Mouse (Mus musculus) G1E (cell line): ENCODE measurements around the gene Cbx5. TPM values are rescaled to one million over a fixed set of nuclear protein-coding genes. Genes with fewer than 3 reads are reported as not detected.

Source experiments
- ATAC-seq: 2 replicates; pipeline ENCODE4 v1.8.0; 2016; ENCODE audit warnings: mild to moderate bottlenecking; ENCODE audit not compliant: insufficient number of reproducible peaks, poor library complexity, low FRiP score, severe bottlenecking; ENCODE audit errors: extremely low read depth
- DNase-seq: peaks from one replicate; pipeline ENCODE4 v3.0.0; 2012; ENCODE audit warnings: low spot score
- H3K27me3 ChIP-seq: 2 replicates; pipeline ENCODE4 v1.6.1; 2012; ENCODE audit warnings: mild to moderate bottlenecking, low read length, inconsistent platforms; ENCODE audit not compliant: insufficient read depth
- H3K36me3 ChIP-seq: replicated peaks from 2 replicates; pipeline ENCODE3; 2012; ENCODE audit warnings: mild to moderate bottlenecking, inconsistent platforms
- H3K4me1 ChIP-seq: 2 replicates; pipeline ENCODE4 v1.6.1; 2012; ENCODE audit warnings: low read depth, low read length, inconsistent platforms, mixed read lengths; ENCODE audit not compliant: insufficient read depth
- H3K4me3 ChIP-seq: 2 replicates; pipeline ENCODE4 v1.5.1; 2012; ENCODE audit warnings: low read depth, mild to moderate bottlenecking, inconsistent platforms, low read length, moderate library complexity, mixed read lengths
- H3K9me3 ChIP-seq: replicated peaks from 2 replicates; pipeline ENCODE4 v1.6.1; 2012; ENCODE audit warnings: inconsistent platforms
- CTCF ChIP-seq: IDR thresholded peaks from 2 replicates; pipeline ENCODE4 v1.5.1; 2012; ENCODE audit warnings: low read depth, low read length, inconsistent platforms, mixed read lengths
- GATA1 ChIP-seq: IDR thresholded peaks from 2 replicates; pipeline ENCODE4 v1.6.1; 2012; ENCODE audit warnings: borderline replicate concordance, low read length, inconsistent platforms, mixed read lengths
- GATA2 ChIP-seq: IDR thresholded peaks from 2 replicates; pipeline ENCODE4 v1.6.1; 2012; ENCODE audit warnings: low read depth, low read length, inconsistent platforms, borderline replicate concordance
- POLR2AphosphoS5 ChIP-seq: IDR thresholded peaks from 2 replicates; pipeline ENCODE4 v1.6.1; 2012; ENCODE audit warnings: low read depth, low read length, inconsistent platforms; ENCODE audit not compliant: insufficient replicate concordance
- TAL1 ChIP-seq: conservative IDR thresholded peaks from 2 replicates; pipeline ENCODE4 v1.6.1; 2012; ENCODE audit warnings: low read depth, low read length, inconsistent platforms, mixed read lengths
- polyA plus RNA-seq: library from polyadenylated mRNA; stranded (reverse); fragments of >175 nt; gene quantifications from 2 replicates; pipeline ENCODE4 v1.2.3, GENCODE M21; 2012
- total RNA-seq, 2 experiments: library from RNA; stranded (forward) in 1 of 2; stranded (reverse) in 1 of 2; fragments of 200-1000 nt in 1 of 2; fragments of >200 nt in 1 of 2; fragmentation: Nextera tagmentation in 1 of 2; gene quantifications; 2 replicates each; pipeline ENCODE4 v1.2.3; 2014 to 2017

Gene Cbx5
- total and polyA plus RNA-seq, 3 experiments: 9.5 to 300 (median 278) TPM

DNA sequence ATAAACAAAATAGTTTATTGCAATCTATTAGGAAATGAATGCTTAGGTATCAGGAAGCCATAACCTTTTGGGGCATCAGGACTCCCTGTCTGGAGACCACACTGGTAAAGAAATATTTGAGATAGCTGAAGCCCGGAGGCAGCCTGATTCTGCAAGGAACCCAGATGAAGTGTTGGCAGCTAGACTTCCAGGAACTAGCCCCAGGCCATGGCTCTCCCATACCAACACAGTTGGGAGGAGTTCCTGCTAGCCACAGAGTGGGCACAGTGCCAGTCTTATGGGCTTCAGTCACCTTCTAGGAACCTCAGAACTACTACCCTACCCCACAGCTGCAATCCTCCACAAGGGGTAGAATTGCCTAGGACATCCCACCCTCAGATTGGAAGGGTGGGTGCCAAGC, 20.4 kb upstream of the Cbx5 start:
- TF ChIP-seq GATA1 (no peak), GATA2 (no peak), POLR2AphosphoS5 (no peak), TAL1 (no peak), CTCF (no peak)
- no peaks in the 10 kb centered on the region for H3K9me3 ChIP-seq
- H3K36me3 ChIP-seq: no peaks in the 10 kb centered on the region
- no peaks in the 10 kb centered on the region for H3K27me3 ChIP-seq
- H3K4me3 ChIP-seq: no peak overlapping the region; the same call in 1 of the 2 replicates
- DNase-seq: no peak
- peaks cover 73% of the 10 kb centered on the region for H3K4me1 ChIP-seq
- no peak for ATAC-seq

DNA sequence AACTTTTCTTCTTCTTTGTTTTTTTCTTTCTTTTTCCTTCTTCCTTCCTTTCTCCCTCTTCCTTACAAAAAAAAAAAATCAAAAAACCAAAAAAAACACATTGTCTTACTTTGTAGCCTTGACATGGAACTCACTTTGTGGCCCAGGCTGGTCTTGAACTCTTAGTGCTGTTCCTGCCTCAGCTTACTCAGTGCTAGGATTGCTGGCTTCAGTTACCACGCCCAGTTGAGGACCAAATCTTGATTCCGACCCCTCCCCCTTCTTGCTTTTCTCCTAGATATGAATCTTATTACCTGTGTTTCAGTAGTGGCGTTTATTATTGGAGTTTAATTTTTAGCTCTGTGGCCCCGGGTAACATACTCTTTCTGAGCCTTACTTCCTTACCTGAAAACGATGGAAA, 19.5 kb upstream of the Cbx5 start:
- Histone ChIP-seq H3K4me3 (no peak overlapping the region; the same call in 1 of the 2 replicates), H3K9me3 (no peaks in the 10 kb centered on the region), H3K4me1 (peaks cover 68% of the 10 kb centered on the region), H3K36me3 (no peaks in the 10 kb centered on the region), H3K27me3 (no peaks in the 10 kb centered on the region)
- DNase-seq (no peak), ATAC-seq (no peak)
- TF ChIP-seq POLR2AphosphoS5 (no peak), GATA2 (no peak), CTCF (no peak), TAL1 (no peak), GATA1 (no peak)

DNA sequence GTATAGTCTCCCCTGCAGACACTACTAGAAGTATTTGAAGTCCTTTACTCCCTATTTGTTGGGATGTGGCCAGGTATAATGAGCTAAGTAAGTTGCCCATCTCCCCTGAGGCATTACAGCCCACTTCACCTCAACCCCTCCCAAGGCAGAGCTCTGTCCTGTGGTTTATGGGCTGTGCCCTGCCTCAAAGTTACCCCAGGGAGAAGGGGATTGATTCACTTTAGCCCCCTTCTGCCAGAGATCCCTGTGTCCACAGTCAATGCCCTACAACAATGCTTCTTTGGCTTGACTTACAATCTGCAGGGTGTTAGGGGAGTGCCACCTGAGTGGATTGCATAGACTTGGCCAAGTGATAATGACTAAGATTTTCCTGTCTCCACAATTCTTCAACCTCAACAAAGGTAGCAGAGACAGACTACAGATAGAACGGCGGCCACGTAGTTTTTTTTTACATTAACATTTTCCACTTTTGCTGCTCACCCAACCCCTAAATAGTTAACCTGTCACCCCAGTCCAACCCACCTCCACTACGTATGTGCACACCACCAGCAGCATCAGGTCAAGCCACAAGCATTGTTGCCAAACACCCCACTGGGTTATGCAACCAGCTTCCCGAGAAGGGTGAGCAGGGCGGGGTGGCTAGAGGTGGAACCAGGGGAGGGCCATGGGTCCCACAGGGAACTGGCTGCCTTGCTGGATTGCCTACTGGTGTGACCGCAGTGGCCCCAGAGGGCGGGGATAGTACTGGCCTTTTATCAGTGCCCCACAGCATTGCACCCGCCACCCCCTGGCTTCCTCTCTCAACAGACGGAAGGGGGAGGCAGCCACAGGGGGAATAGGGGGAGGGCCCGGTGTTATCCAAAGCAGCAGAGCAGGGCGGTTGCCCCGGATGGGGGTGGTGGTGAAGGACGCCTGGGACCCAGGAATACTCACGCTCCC, 18.4 kb upstream of the Cbx5 start, which contains the start of gene Nfe2:
Gene Nfe2 (minus strand): TSS at position 614 of the 939 bp plus-strand sequence.
- TF ChIP-seq GATA2: no peak
- TF ChIP-seq CTCF: no peak
- TF ChIP-seq TAL1: peak; percentile 95
- peaks cover 7% of the 10 kb centered on the region for H3K36me3 ChIP-seq
- H3K27me3 ChIP-seq: no peaks in the 10 kb centered on the region
- peak within 1 kb of the TSS; percentile 67 for H3K4me3 ChIP-seq
- ATAC-seq: peak; percentile 92
- peaks cover 65% of the 10 kb centered on the region for H3K4me1 ChIP-seq
- H3K9me3 ChIP-seq: no peaks in the 10 kb centered on the region
- peak; percentile 88 for DNase-seq

DNA sequence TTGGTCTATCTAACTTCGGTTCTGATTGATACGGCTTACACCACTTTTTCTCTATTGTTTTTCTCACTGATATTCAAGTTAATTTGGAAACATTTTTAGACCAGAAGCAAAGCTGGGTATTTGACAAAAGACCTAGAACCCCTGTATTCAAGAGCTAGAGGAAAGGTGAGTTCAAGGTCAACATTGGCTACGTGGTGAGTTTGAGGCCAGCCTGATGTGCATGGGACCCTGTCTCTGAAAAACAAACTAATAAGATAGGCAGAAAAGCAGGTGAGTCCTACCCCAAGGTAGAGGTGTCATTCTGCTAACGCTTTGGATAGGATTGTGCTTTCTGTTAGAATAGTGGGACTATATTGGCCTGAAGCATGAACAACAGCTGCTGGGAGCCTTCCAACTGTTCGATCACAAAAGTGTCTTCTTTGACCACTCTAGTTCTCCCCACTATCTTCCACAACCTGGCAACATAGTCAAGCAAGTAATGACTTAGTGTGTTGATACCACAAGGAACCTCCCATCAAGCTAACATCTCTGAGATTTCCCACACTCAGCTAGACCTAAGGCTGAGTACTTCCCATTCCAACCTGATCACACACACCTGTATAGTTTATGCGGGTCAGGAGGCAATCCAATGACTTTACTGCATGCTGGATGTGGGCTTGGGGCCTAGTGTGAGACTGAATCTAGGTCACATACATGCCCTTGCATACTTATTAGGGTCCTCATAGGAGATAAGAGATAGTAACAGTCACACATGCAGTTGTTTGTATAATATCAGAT, 16.8 kb upstream of the Cbx5 start:
- ATAC-seq: no peak
- no peak for TF ChIP-seq GATA2
- TF ChIP-seq POLR2AphosphoS5: no peak
- no peak for TF ChIP-seq TAL1
- no peak for TF ChIP-seq GATA1
- TF ChIP-seq CTCF: no peak
- no peak for DNase-seq
- Histone ChIP-seq H3K36me3 (peaks cover 22% of the 10 kb centered on the region), H3K27me3 (no peaks in the 10 kb centered on the region), H3K4me3 (peak overlapping the region; percentile 34; the same call in 1 of the 2 replicates), H3K9me3 (no peaks in the 10 kb centered on the region), H3K4me1 (peaks cover 75% of the 10 kb centered on the region)

DNA sequence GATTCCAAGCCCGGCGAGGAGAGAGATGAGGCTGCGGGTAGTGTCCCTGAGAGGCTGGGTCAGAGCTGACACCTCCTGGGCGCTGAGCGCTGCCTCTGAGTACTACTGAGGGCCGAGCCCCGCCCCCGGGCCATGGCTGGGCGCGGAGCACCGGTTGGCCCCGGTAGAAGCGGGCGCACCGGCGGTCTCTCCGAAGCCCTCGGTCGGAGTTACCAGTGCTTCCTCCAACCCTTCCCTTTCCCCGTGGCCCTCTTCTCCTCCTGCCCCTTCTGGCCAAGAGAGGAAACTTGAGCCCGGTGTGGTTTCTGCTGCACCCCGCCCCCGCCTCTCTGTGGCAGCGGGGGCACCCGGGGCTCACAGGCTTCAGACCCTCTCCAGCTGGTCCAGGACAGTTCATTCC, 15.6 kb upstream of the Cbx5 start:
- Histone ChIP-seq H3K4me1 (peaks cover 78% of the 10 kb centered on the region), H3K9me3 (no peaks in the 10 kb centered on the region), H3K36me3 (peaks cover 35% of the 10 kb centered on the region), H3K27me3 (no peaks in the 10 kb centered on the region), H3K4me3 (peak overlapping the region; percentile 87)
- peak; percentile 44 for DNase-seq
- no peak for TF ChIP-seq TAL1
- no peak for TF ChIP-seq GATA2
- no peak for TF ChIP-seq CTCF
- no peak for TF ChIP-seq GATA1
- no peak for TF ChIP-seq POLR2AphosphoS5
- ATAC-seq: no peak

DNA sequence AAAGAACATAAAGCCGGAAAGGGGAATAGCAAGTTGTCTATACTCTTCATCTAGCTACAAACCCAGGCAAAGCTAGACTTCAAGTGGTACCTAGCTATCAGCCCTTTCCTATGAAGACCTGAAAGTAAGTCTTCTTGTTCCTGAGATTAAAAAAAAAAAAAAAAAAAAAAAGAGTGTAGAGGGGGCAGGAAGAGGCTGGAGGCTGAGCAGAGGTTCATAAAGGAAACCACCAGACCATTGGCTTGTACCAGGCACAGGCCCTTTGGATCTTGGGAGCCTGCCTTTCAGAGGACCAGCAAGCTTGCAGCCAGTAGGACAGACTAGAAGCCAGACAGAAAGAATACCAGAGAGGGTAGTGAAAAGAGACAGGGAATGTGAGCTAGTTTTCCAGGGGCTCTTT, 13.7 kb upstream of the Cbx5 start:
- H3K4me3 ChIP-seq: peak overlapping the region; percentile 87
- DNase-seq: no peak
- TF ChIP-seq GATA2: no peak
- no peak for TF ChIP-seq TAL1
- TF ChIP-seq CTCF: no peak
- no peak for TF ChIP-seq POLR2AphosphoS5
- TF ChIP-seq GATA1: no peak
- H3K36me3 ChIP-seq: peaks cover 50% of the 10 kb centered on the region
- H3K27me3 ChIP-seq: no peaks in the 10 kb centered on the region
- H3K4me1 ChIP-seq: peaks cover 80% of the 10 kb centered on the region
- ATAC-seq: no peak
- no peaks in the 10 kb centered on the region for H3K9me3 ChIP-seq
